Mouse (Mus musculus) thymus, postnatal 10 days (tissue): Measurements from ENCODE around the gene Ppp1r14d.

Source experiments
- DNase-seq, 2 experiments: peaks; one replicate each; pipeline ENCODE4 v3.0.0; 2021; ENCODE audit warnings: low spot score in 2 of 2

Ppp1r14d gene

GRCm38 (mm10) chr2:119229775-119230704, at the start of gene Ppp1r14d:
Gene Ppp1r14d (minus strand): TSS chr2:119229906.
- no peak for DNase-seq

- no peak for DNase-seq
Observed at GRCm38 (mm10) chr2:119277810-119278209, 48.1 kb upstream of the Ppp1r14d start.

- DNase-seq, result no peak
Observed at GRCm38 (mm10) chr2:119276926-119277325, 47.2 kb upstream of the Ppp1r14d start.

DNA sequence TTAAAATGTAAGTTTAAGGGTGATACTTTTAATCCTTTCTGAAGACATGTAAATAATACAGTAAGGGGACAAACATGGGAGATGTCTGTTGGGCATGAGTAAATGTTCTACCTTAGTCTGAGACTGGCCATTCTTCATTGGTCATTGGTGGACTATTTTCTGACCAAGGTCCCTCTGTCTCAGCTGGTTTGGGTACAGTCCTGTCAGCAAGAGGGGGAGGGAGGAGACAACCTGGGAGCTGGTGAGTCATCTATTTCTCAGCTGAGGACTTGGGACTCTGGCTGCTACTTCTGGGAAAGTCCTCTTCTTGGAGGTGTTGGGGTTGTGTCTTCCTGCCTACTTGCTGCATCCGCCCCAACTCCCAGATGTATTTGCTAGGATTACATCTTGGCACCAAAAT, 44.4 kb upstream of the Ppp1r14d start:
- no peak for DNase-seq

DNA sequence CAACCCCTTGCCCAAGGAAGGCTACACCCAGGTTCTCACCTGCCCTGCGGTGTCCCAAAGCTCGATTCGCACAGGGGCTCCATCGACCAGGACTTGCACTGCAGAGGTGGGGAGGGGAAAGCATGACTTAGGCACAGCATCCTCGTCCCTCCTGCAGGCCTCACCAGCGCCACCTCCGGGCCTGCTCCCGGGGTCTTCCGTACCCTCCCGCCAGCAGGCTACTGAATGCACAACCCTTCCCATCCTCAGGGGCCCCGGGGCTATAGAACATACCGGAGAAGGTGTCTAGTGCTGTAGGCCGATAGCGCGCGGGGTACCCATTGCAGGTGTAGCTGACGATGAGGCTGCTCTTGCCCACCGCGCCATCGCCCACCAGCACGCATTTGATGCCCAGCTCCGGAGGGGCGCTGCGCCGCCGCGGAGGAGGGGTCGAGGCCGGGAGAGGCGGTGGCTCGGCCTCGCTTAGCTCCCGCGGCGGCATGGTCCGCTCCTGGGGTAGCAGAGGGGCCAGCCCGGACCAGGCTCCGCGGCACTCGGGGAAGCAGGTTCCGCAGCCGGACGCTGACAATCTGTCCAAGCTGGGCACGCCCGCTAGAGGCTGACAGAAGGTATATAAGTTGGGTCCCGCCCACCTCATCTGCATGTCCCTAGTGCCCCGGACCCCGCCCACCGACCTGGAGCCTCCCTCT, 41.1 kb upstream of the Ppp1r14d start, which contains the start of gene Rhov:
Rhov (minus strand) TSS at position 630 of the 689 bp plus-strand sequence.
- DNase-seq, result peak; percentile 37 to 65

- no peak for DNase-seq
Observed at GRCm38 (mm10) chr2:119270286-119270642, 40.6 kb upstream of the Ppp1r14d start.

GRCm38 (mm10) chr2:119263813-119264212, 34.1 kb upstream of the Ppp1r14d start:
- DNase-seq, result no peak

- no peak for DNase-seq
Observed at GRCm38 (mm10) chr2:119262978-119263377, 33.3 kb upstream of the Ppp1r14d start.

DNA sequence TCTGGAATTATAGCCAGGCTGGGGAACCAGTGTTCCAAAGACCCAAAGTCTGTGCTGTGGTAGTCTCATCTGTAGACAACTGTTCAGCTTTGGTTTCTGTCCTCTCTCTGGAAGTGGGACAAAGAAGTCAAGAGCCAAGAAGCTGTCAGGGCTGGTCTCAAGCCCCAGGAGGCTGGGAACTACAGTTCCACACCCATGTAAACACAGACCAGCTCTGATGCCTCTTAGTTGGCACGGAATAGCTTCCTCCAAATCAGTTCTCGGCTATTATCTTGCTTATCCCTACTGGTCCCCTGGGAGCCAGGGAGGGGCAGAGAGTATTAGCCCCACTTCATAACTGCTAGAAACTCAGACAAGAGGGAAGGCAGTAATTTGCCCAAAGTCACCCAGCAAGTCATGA, 31.6 kb upstream of the Ppp1r14d start:
- no peak for DNase-seq

DNA sequence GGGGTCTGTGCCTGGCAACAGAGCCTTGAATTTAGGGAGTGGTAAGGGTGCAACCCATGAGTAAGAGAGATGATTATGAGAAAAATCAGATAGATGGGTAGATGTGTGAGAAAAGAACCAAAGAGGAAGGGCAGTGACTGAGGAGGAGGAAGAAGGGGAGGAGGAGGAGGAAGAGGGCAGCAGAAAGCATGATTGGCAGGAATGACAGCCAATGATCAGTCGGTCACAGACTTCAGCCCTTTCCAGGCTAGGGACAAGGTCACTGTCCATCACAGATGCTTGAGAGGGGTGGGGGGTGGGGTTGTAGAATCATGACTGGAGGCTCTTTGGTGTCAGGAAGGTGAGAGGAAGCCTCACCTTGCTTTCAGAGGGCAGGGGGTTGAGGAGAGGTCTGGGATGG, 30.8 kb upstream of the Ppp1r14d start:
- DNase-seq, result no peak

- DNase-seq, result no peak
Observed at GRCm38 (mm10) chr2:119254976-119255375, 25.3 kb upstream of the Ppp1r14d start.

GRCm38 (mm10) chr2:119250826-119251478, 21.2 kb upstream of the Ppp1r14d start:
- peak; percentile 77 to 95 for DNase-seq

DNA sequence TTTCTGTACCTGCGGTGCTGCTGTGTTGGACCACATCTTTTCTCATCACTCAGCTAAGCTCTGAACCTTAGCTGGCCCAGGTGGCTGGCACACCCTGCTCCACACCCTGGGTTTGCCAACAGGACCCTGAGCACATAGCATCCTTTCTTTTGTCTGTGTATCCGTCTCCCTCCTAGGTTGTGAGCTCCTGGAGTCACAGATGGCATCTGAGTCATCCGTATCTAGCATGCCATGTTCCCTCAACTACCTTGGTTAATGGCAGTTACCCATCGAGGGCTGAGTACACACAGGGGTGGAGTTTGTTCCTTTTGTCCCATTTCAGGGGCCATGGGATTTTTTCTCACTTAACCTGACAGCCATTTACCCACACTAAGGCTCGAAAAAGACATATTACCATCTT, 20.7 kb upstream of the Ppp1r14d start:
- no peak for DNase-seq

DNA sequence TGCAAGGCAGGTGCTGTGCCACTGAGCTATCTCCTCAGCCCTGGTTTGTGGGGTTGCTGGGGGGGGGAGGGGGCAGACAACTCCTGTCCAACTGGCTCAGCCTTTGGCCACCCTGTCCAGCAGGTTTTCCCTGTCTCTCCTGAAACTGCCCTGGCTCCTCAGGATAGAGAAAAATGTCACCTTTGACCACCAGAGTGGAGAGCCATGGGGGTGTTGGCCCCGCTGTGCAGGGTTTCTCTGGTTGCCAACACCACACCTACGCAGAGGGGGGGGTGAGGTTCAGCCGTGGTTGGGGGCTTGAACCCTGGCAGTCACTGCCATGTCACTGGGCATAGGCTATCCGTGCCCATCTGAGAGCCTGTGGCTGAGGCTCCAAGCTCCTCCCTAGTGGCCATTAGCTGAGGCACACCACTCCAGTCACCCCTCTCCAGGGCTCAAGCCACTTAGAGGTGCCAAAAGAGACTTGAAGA, 19.9 kb upstream of the Ppp1r14d start:
- DNase-seq, result no peak

DNA sequence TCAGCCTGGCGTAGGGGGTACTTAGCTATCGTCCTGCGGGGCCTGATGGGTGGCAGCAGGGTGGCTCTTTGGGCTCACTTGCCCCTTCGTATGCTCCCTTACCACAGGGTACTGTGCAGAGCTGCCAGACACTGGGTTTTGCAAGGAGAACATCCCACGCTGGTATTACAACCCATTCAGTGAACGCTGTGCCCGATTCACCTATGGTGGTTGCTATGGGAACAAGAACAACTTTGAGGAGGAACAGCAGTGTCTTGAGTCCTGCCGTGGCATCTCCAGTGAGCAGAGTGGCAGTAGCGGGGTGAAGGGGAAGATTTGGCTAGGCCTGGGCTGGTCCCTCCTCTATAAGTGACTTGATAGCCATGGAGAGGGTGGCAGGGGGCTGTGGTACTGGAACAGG, 18.2 kb upstream of the Ppp1r14d start:
- DNase-seq, result no peak

DNA sequence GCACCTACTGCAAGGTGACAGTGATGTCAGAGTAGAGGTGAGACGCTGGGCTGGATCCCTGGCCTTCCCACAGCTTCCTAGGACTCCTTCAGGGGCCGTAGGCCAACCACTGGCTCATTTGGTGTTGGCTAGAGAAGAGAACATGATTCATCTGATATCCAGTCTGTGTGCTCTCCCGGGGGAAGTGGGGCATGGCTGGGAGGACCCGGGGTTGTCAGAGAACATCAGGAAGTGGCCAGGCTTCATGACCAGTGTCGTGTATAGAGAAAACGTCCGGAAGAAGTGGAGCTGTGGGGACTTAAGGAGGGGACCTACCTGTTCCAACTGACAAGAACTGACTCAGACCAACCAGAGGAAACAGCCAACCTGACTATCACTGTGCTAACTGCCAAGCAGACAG, 15.5 kb upstream of the Ppp1r14d start:
- DNase-seq, result no peak

DNA sequence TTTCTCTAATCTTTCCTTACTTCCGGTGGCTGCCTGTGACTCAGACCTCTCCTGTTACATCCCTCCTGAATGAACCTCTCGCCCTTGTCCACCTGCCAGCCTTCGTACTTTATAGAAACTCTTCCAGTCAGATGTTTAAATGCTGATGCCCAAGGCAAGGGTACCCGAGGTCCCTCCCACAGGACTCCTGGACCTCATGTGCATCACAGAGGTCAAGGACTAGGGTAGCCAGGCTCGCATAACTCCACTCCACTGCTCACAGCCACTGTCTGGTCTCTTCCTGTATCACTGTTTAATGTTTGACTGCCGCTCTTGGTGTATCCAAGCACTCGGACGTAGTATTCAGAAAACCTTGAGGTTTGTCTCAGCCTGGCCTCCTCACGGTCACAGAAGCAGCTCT, 12.8 kb upstream of the Ppp1r14d start:
- no peak for DNase-seq

- DNase-seq, result no peak
Observed at GRCm38 (mm10) chr2:119240819-119241186, 11.1 kb upstream of the Ppp1r14d start.

GRCm38 (mm10) chr2:119240075-119240818, 10.5 kb upstream of the Ppp1r14d start:
- DNase-seq, result no peak

DNA sequence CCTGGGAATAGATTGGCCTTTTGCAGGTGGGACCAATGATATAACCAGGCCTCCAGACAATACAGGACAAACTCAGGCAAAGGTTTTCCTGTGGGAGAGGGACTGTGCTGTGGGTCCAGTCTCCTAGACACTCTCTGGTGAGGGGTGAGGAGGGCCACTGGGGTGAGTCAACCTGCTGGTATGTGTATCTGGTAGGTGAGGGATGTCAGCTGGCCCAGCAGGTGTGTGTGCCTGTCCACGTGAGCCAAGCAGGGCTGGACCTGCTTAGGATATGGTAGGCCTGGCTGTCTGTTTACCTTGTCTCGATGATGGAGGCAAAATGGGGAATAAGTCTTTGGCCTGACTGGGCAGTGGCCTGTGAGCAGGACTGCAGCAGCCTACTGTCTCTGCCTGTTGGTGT, 9.0 kb upstream of the Ppp1r14d start:
- DNase-seq, result no peak

DNA sequence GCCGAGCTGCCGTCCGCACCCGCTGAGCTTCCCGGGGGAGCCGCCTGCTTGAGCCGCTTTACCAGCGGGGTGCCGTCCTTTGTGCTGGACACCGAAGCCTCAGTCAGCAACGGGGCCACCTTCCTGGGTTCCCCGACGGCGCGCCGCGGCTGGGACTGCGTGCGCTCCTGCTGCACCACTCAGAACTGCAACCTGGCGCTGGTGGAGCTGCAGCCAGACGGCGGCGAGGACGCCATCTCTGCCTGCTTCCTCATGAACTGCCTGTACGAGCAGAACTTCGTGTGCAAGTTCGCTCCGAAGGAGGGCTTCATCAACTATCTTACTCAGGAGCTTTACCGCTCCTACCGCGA, 8.1 kb upstream of the Ppp1r14d start:
- DNase-seq, result no peak
